Mouse (Mus musculus): Measurements from ENCODE around the gene Drap1. TPM values are rescaled to one million over a fixed set of nuclear protein-coding genes. Genes with fewer than 3 reads are reported as not detected.

Gene Drap1
- total and polyA plus RNA-seq, 3 experiments: 183 to 307 TPM; not detected in 1

DNA sequence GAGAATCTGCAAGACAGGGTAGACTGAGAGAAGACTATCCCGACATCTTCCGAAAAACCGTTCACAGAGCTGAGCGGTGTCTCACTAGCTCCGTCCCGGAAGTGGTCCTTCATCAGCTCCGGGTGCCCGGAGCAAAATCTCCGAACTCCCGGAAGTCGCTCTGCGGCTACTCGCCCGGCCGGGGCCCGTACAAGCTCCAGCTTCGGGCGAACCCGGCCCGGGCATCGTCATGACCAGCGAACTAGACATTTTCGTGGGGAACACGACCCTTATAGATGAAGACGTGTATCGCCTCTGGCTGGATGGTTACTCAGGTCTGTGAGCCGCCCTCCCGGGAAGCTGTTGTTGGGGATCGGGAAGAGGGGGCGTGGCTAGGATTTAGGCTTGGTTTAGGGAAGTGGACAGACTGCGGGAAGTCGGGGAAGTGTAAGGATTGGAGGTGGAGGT lies 35.7 kb upstream of the Drap1 start, which contains the start of gene Fibp:
Gene Fibp, plus strand, starts transcription at position 151 of the 447 bp plus-strand sequence.
- Histone ChIP-seq H3K27ac (ENCODE audit: control insufficient read depth, low read depth, low read length) (peak within 1 kb of the TSS; percentile 83), H3K79me2 (ENCODE audit: control insufficient read depth, insufficient read depth, low read length, poor library complexity) (peaks cover 13% of the 10 kb centered on the region), H3K36me3 (ENCODE audit: control insufficient read depth in 1 of 2, insufficient read depth in 2 of 2, low read length in 2 of 2) (peaks cover 0 to 5% of the 10 kb centered on the region in 2 experiments; a peak in 2 of 4 replicates), H3K9me3 (replicated peaks; ENCODE audit: insufficient read depth, low read length) (no peaks in the 10 kb centered on the region), H3K27me3 (ENCODE audit: control insufficient read depth in 1 of 2, insufficient read depth in 2 of 2, low read length in 2 of 2) (no peaks in the 10 kb centered on the region), H3K4me3 (ENCODE audit: control insufficient read depth in 1 of 2, insufficient read depth in 1 of 2, low read depth in 2 of 2, low read length in 2 of 2) (peak within 1 kb of the TSS; percentile 95 to 99), H3K9ac (ENCODE audit: control insufficient read depth, low read depth, low read length, poor library complexity, severe bottlenecking) (peak within 1 kb of the TSS; percentile 89), H3K4me1 (ENCODE audit: control insufficient read depth in 1 of 2, insufficient read depth in 2 of 2, low read length in 2 of 2) (peaks cover 0 to 30% of the 10 kb centered on the region in 2 experiments)
- peak; percentile 96 for DNase-seq (ENCODE audit: low read depth, low spot score)
- TF ChIP-seq ETS1 (IDR thresholded peaks at IDR 0.05; ENCODE audit: low read depth, low read length) (no peak), E2F4 (IDR thresholded peaks at IDR 0.05; ENCODE audit: borderline replicate concordance, low read depth, low read length) (no peak), RCOR1 (IDR thresholded peaks at IDR 0.05; ENCODE audit: low read depth, low read length) (no peak; the same call in 1 of the 2 replicates), TCF12 (IDR thresholded peaks at IDR 0.05; ENCODE audit: low read depth, low read length) (peak; percentile 76), MAFK (IDR thresholded peaks at IDR 0.05; ENCODE audit: borderline replicate concordance, low read depth, low read length) (no peak), KAT2A (conservative IDR thresholded peaks at IDR 0.05; ENCODE audit: low read depth, low read length) (peak; percentile 25; the same call in 1 of the 2 replicates), ELF1 (IDR thresholded peaks at IDR 0.05; ENCODE audit: low read depth, low read length) (peak; percentile 93), MYB (IDR thresholded peaks at IDR 0.05; ENCODE audit: low read depth, low read length) (no peak), ZNF384 (IDR thresholded peaks at IDR 0.05; ENCODE audit: low read depth, low read length) (no peak), EP300 (IDR thresholded peaks at IDR 0.05; ENCODE audit: low read depth in 1 of 2, low read length in 2 of 2) (no peak), ZC3H11A (IDR thresholded peaks at IDR 0.05; ENCODE audit: low read depth, low read length) (no peak), MAZ (IDR thresholded peaks at IDR 0.05; ENCODE audit: low read depth, low read length) (no peak; the same call in 1 of the 2 replicates), MXI1 (IDR thresholded peaks at IDR 0.05; ENCODE audit: low read depth, low read length) (peak; percentile 88), POLR2A (IDR thresholded peaks at IDR 0.05; ENCODE audit: control insufficient read depth in 1 of 2, insufficient read depth in 1 of 2, low read depth in 1 of 2, low read length in 2 of 2, poor library complexity in 1 of 2) (peak; percentile 89 to 96), MAX (IDR thresholded peaks at IDR 0.05; ENCODE audit: low read length) (no peak), TAL1 (IDR thresholded peaks at IDR 0.05; ENCODE audit: low read length) (no peak), RAD21 (IDR thresholded peaks at IDR 0.05; ENCODE audit: low read depth, low read length) (no peak), GATA1 (IDR thresholded peaks at IDR 0.05; ENCODE audit: low read depth, low read length) (no peak), GABPA (IDR thresholded peaks at IDR 0.05; ENCODE audit: low read depth, low read length) (no peak), JUND (IDR thresholded peaks at IDR 0.05; ENCODE audit: low read depth, low read length) (no peak), USF2 (IDR thresholded peaks at IDR 0.05; ENCODE audit: borderline replicate concordance in 1 of 2, insufficient read depth in 1 of 2, low read depth in 1 of 2, low read length in 2 of 2) (no peak), USF1 (IDR thresholded peaks at IDR 0.05; ENCODE audit: low read depth, low read length) (0 out of 2 replicates have a peak, but pooled peaks have one; percentile 29), NRF1 (IDR thresholded peaks at IDR 0.05; ENCODE audit: insufficient read depth, low read depth, low read length, poor library complexity, severe bottlenecking) (no peak), CHD1 (IDR thresholded peaks at IDR 0.05; ENCODE audit: low read depth, low read length) (no peak), ZMIZ1 (IDR thresholded peaks at IDR 0.05; ENCODE audit: low read depth, low read length) (peak; percentile 72; the same call in 1 of the 2 replicates), SMC3 (IDR thresholded peaks at IDR 0.05; ENCODE audit: low read depth, low read length) (no peak), CTCF (IDR thresholded peaks at IDR 0.05 in 2 of 3, conservative IDR thresholded peaks at IDR 0.05 in 1 of 3; ENCODE audit: control insufficient read depth in 1 of 3, insufficient read depth in 1 of 3, low read depth in 2 of 3, low read length in 3 of 3, poor library complexity in 1 of 3, severe bottlenecking in 1 of 3) (no peak), POLR2AphosphoS5 (IDR thresholded peaks at IDR 0.05; ENCODE audit: borderline replicate concordance, low read depth, low read length) (no peak), CHD2 (IDR thresholded peaks at IDR 0.05; ENCODE audit: low read length) (no peak), MEF2A (IDR thresholded peaks at IDR 0.05; ENCODE audit: extremely low read depth, insufficient replicate concordance, low read depth, low read length, poor library complexity, severe bottlenecking) (no peak), SIN3A (IDR thresholded peaks at IDR 0.05; ENCODE audit: low read length) (peak; percentile 91), HCFC1 (IDR thresholded peaks at IDR 0.05; ENCODE audit: low read depth, low read length) (peak; percentile 91), POLR2AphosphoS2 (IDR thresholded peaks at IDR 0.05; ENCODE audit: low read length) (peak; percentile 93), MYC (IDR thresholded peaks at IDR 0.05; ENCODE audit: low read depth, low read length) (0 out of 2 replicates have a peak, but pooled peaks have one; percentile 37), BHLHE40 (IDR thresholded peaks at IDR 0.05; ENCODE audit: borderline replicate concordance, low read depth, low read length) (no peak), ZKSCAN1 (IDR thresholded peaks at IDR 0.05; ENCODE audit: low read depth, low read length) (no peak), TBP (IDR thresholded peaks at IDR 0.05; ENCODE audit: low read depth, low read length) (peak; percentile 93)
